Mouse (Mus musculus): ENCODE data around the gene Sacs. TPM values are rescaled to one million over a fixed set of nuclear protein-coding genes. Genes with fewer than 3 reads are reported as not detected.
A peak's percentile ranks its signal among the peaks of the same experiment; 100 is the strongest.
"Not testable (repeated sequence)": the region's sequence is repeated elsewhere in the genome, so short reads cannot be mapped to it uniquely, and the experiment has no call there.

Gene Sacs
- polyA plus RNA-seq, 1 experiment from 2014 or later, result 3.7 TPM

GRCm38 (mm10) chr14:61125201-61125600 is 13.1 kb upstream of the Sacs start:
- no peak for DNase-seq (ENCODE audit: low spot score)
- no peak overlapping the region for H3K4me2 ChIP-seq (ENCODE audit: low read length)
- no peak overlapping the region for H3K4me3 ChIP-seq (ENCODE audit: low read depth, low read length)
- no peak overlapping the region for H3K9ac ChIP-seq (ENCODE audit: low read length)
- no peaks in the 10 kb centered on the region for H3K4me1 ChIP-seq (replicated peaks; ENCODE audit: control insufficient read depth, insufficient read depth, low read length)
- H3K9me3 ChIP-seq (ENCODE audit: control insufficient read depth, low read length), result no peaks in the 10 kb centered on the region
- WGBS, result 77% methylated on average over 6 of the region's 6 CpGs
- no peaks in the 10 kb centered on the region for H3K36me3 ChIP-seq (ENCODE audit: control insufficient read depth, insufficient read depth, low read length)
- H3K27me3 ChIP-seq (replicated peaks; ENCODE audit: control insufficient read depth, insufficient read depth, low read length), result no peaks in the 10 kb centered on the region
- ATAC-seq (replicated peaks; ENCODE audit: low FRiP score, low TSS enrichment, low read depth), result no peak
- H3K27ac ChIP-seq (ENCODE audit: low read depth), result no peak overlapping the region

DNA sequence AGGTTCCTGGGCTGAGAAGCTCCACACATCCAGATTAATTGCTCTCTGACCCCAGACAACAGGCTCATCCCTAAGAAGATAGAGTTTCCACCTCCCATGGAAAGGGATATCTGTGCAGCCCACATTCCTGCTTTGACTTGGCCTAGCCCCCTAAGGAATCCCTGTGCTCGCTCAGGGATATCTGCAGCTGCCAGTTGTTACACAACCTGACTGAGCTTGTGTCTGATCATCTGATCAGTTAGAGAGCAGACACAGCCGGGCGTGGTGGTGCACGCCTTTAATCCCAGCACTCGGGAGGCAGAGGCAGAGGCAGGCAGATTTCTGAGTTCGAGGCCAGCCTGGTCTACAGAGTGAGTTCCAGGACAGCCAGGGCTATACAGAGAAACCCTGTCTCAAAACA is 10.9 kb upstream of the Sacs start:
- not testable (repeated sequence) for H3K4me3 ChIP-seq (ENCODE audit: low read depth, low read length); H3K27ac ChIP-seq (ENCODE audit: low read depth); H3K27me3 ChIP-seq (replicated peaks; ENCODE audit: control insufficient read depth, insufficient read depth, low read length); H3K36me3 ChIP-seq (ENCODE audit: control insufficient read depth, insufficient read depth, low read length); H3K9ac ChIP-seq (ENCODE audit: low read length); ATAC-seq (replicated peaks; ENCODE audit: low FRiP score, low TSS enrichment, low read depth); H3K4me2 ChIP-seq (ENCODE audit: low read length); H3K4me1 ChIP-seq (replicated peaks; ENCODE audit: control insufficient read depth, insufficient read depth, low read length); H3K9me3 ChIP-seq (ENCODE audit: control insufficient read depth, low read length)
- DNase-seq (ENCODE audit: low spot score), result peak; percentile 37
- 81% methylated on average over 6 of the region's 6 CpGs for WGBS

DNA sequence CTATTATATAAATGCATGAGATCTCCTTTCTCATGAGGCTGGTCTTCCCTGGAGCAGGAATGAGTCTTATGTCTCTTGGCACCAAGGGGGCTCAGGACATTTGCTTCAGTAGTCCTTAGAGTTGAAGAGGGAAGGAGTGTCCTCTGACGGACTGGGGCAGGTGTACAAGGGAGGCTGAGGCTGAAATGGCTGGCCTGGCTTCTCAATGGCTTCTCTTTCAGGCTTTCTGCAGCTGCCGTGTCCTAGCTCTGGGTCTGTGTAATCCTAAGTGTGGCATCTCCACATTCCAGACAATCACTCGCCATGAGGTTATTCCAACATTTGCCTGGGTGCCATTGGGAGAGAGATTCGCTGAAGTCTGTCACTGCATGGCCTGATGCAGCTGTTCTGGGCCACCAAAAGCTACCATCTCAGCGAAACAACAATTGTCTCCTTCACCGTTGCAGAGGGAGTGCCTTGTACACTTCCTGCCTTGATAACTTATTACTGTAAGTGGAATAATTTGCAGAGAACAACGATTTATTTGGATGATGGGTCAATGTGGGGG is 9.2 kb upstream of the Sacs start:
- Histone ChIP-seq H3K27me3 (replicated peaks; ENCODE audit: control insufficient read depth, insufficient read depth, low read length) (no peaks in the 10 kb centered on the region), H3K36me3 (ENCODE audit: control insufficient read depth, insufficient read depth, low read length) (no peaks in the 10 kb centered on the region), H3K9ac (ENCODE audit: low read length) (no peak overlapping the region), H3K9me3 (ENCODE audit: control insufficient read depth, low read length) (no peaks in the 10 kb centered on the region), H3K4me1 (replicated peaks; ENCODE audit: control insufficient read depth, insufficient read depth, low read length) (no peaks in the 10 kb centered on the region), H3K27ac (ENCODE audit: low read depth) (no peak overlapping the region), H3K4me2 (ENCODE audit: low read length) (no peak overlapping the region), H3K4me3 (ENCODE audit: low read depth, low read length) (no peak overlapping the region)
- DNase-seq (ENCODE audit: low spot score) (peak; percentile 34), ATAC-seq (replicated peaks; ENCODE audit: low FRiP score, low TSS enrichment, low read depth) (no peak)
- WGBS, result 67% methylated on average over 7 of the region's 7 CpGs

GRCm38 (mm10) chr14:61132556-61132955 is 5.7 kb upstream of the Sacs start:
- no peak overlapping the region for H3K27ac ChIP-seq (ENCODE audit: low read depth)
- H3K36me3 ChIP-seq (ENCODE audit: control insufficient read depth, insufficient read depth, low read length), result no peaks in the 10 kb centered on the region
- no peak for ATAC-seq (replicated peaks; ENCODE audit: low FRiP score, low TSS enrichment, low read depth)
- no peaks in the 10 kb centered on the region for H3K9me3 ChIP-seq (ENCODE audit: control insufficient read depth, low read length)
- no peaks in the 10 kb centered on the region for H3K4me1 ChIP-seq (replicated peaks; ENCODE audit: control insufficient read depth, insufficient read depth, low read length)
- peak; percentile 27 for DNase-seq (ENCODE audit: low spot score)
- no peak overlapping the region for H3K9ac ChIP-seq (ENCODE audit: low read length)
- H3K27me3 ChIP-seq (replicated peaks; ENCODE audit: control insufficient read depth, insufficient read depth, low read length), result no peaks in the 10 kb centered on the region
- H3K4me2 ChIP-seq (ENCODE audit: low read length), result no peak overlapping the region
- 90% methylated on average over 1 of the region's 1 CpGs for WGBS
- no peak overlapping the region for H3K4me3 ChIP-seq (ENCODE audit: low read depth, low read length)

- Histone ChIP-seq H3K9me3 (ENCODE audit: control insufficient read depth, low read length) (no peaks in the 10 kb centered on the region), H3K27ac (ENCODE audit: low read depth) (no peak overlapping the region), H3K9ac (ENCODE audit: low read length) (no peak overlapping the region), H3K4me1 (replicated peaks; ENCODE audit: control insufficient read depth, insufficient read depth, low read length) (no peaks in the 10 kb centered on the region), H3K36me3 (ENCODE audit: control insufficient read depth, insufficient read depth, low read length) (no peaks in the 10 kb centered on the region), H3K4me3 (ENCODE audit: low read depth, low read length) (no peak overlapping the region), H3K4me2 (ENCODE audit: low read length) (no peak overlapping the region), H3K27me3 (replicated peaks; ENCODE audit: control insufficient read depth, insufficient read depth, low read length) (peaks cover 12% of the 10 kb centered on the region)
- 60% methylated on average over 5 of the region's 5 CpGs for WGBS
- ATAC-seq (replicated peaks; ENCODE audit: low FRiP score, low TSS enrichment, low read depth), result no peak
- DNase-seq (ENCODE audit: low spot score), result peak; percentile 28
Observed at GRCm38 (mm10) chr14:61134381-61135030, 3.8 kb upstream of the Sacs start.

DNA sequence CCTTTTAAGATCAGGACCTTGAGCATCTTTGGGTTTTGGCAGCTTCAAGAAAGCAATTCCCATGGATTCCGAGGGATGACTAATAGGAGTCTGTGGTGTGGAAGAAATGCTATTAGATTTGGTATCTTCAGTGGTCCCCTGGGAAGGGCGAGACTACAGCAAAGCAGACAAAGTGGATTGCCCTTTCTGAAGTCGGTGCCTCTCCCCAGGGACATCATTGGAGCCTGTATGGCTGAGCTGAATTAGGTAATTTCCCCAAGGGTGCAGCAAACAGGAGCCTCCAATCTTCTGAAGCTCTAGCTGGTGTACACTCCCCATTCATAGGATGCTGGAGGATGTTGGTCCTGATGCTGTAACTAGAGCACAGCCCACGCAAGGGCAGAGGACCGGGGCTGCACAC is 847 bp upstream of the Sacs start:
- Histone ChIP-seq H3K27ac (ENCODE audit: low read depth) (no peak overlapping the region), H3K27me3 (replicated peaks; ENCODE audit: control insufficient read depth, insufficient read depth, low read length) (peaks cover 13% of the 10 kb centered on the region), H3K4me2 (ENCODE audit: low read length) (no peak overlapping the region), H3K36me3 (ENCODE audit: control insufficient read depth, insufficient read depth, low read length) (no peaks in the 10 kb centered on the region), H3K4me3 (ENCODE audit: low read depth, low read length) (no peak overlapping the region), H3K4me1 (replicated peaks; ENCODE audit: control insufficient read depth, insufficient read depth, low read length) (no peaks in the 10 kb centered on the region), H3K9me3 (ENCODE audit: control insufficient read depth, low read length) (no peaks in the 10 kb centered on the region), H3K9ac (ENCODE audit: low read length) (no peak overlapping the region)
- ATAC-seq (replicated peaks; ENCODE audit: low FRiP score, low TSS enrichment, low read depth) (no peak), DNase-seq (ENCODE audit: low spot score) (peak; percentile 47)
- 77% methylated on average over 5 of the region's 5 CpGs for WGBS

- Histone ChIP-seq H3K27ac (ENCODE audit: low read depth) (no peak overlapping the region), H3K27me3 (replicated peaks; ENCODE audit: control insufficient read depth, insufficient read depth, low read length) (peaks cover 13% of the 10 kb centered on the region), H3K9me3 (ENCODE audit: control insufficient read depth, low read length) (no peaks in the 10 kb centered on the region), H3K4me2 (ENCODE audit: low read length) (peak overlapping the region; percentile 73), H3K36me3 (ENCODE audit: control insufficient read depth, insufficient read depth, low read length) (no peaks in the 10 kb centered on the region), H3K4me3 (ENCODE audit: low read depth, low read length) (peak overlapping the region; percentile 42), H3K4me1 (replicated peaks; ENCODE audit: control insufficient read depth, insufficient read depth, low read length) (no peaks in the 10 kb centered on the region), H3K9ac (ENCODE audit: low read length) (peak overlapping the region; percentile 53)
- 21% methylated on average over 8 of the region's 8 CpGs for WGBS
- DNase-seq (ENCODE audit: low spot score) (no peak), ATAC-seq (replicated peaks; ENCODE audit: low FRiP score, low TSS enrichment, low read depth) (no peak)
Observed at GRCm38 (mm10) chr14:61138727-61139067, 440 bp downstream of the Sacs start.

- no peaks in the 10 kb centered on the region for H3K36me3 ChIP-seq (ENCODE audit: control insufficient read depth, insufficient read depth, low read length)
- H3K9ac ChIP-seq (ENCODE audit: low read length), result no peak overlapping the region
- H3K4me2 ChIP-seq (ENCODE audit: low read length), result peak overlapping the region; percentile 40
- WGBS, result 31% methylated on average over 8 of the region's 8 CpGs
- H3K4me1 ChIP-seq (replicated peaks; ENCODE audit: control insufficient read depth, insufficient read depth, low read length), result no peaks in the 10 kb centered on the region
- no peak for ATAC-seq (replicated peaks; ENCODE audit: low FRiP score, low TSS enrichment, low read depth)
- DNase-seq (ENCODE audit: low spot score), result no peak
- H3K9me3 ChIP-seq (ENCODE audit: control insufficient read depth, low read length), result no peaks in the 10 kb centered on the region
- no peak overlapping the region for H3K27ac ChIP-seq (ENCODE audit: low read depth)
- 0 out of 2 replicates have a peak overlapping the region, but pooled peaks have one; percentile 4 for H3K4me3 ChIP-seq (ENCODE audit: low read depth, low read length)
- H3K27me3 ChIP-seq (replicated peaks; ENCODE audit: control insufficient read depth, insufficient read depth, low read length), result peaks cover 10% of the 10 kb centered on the region
Observed at GRCm38 (mm10) chr14:61143358-61143757, 5.1 kb downstream of the Sacs start.

GRCm38 (mm10) chr14:61143869-61144268 is 5.6 kb downstream of the Sacs start:
- Histone ChIP-seq H3K9me3 (ENCODE audit: control insufficient read depth, low read length) (no peaks in the 10 kb centered on the region), H3K4me3 (ENCODE audit: low read depth, low read length) (0 out of 2 replicates have a peak overlapping the region, but pooled peaks have one; percentile 4), H3K4me2 (ENCODE audit: low read length) (peak overlapping the region; percentile 40), H3K9ac (ENCODE audit: low read length) (no peak overlapping the region), H3K4me1 (replicated peaks; ENCODE audit: control insufficient read depth, insufficient read depth, low read length) (no peaks in the 10 kb centered on the region), H3K27me3 (replicated peaks; ENCODE audit: control insufficient read depth, insufficient read depth, low read length) (peaks cover 7% of the 10 kb centered on the region), H3K36me3 (ENCODE audit: control insufficient read depth, insufficient read depth, low read length) (no peaks in the 10 kb centered on the region), H3K27ac (ENCODE audit: low read depth) (no peak overlapping the region)
- ATAC-seq (replicated peaks; ENCODE audit: low FRiP score, low TSS enrichment, low read depth) (no peak), DNase-seq (ENCODE audit: low spot score) (peak; percentile 69)
- 24% methylated on average over 11 of the region's 11 CpGs for WGBS
